Mouse (Mus musculus): ENCODE results near the gene Olfr921. TPM values are rescaled to one million over a fixed set of nuclear protein-coding genes. Genes with fewer than 3 reads are reported as not detected.

Gene Olfr921
- polyA plus RNA-seq (2012; rRNA removed) = 0.06 and 0.18 TPM in 2 replicates

DNA sequence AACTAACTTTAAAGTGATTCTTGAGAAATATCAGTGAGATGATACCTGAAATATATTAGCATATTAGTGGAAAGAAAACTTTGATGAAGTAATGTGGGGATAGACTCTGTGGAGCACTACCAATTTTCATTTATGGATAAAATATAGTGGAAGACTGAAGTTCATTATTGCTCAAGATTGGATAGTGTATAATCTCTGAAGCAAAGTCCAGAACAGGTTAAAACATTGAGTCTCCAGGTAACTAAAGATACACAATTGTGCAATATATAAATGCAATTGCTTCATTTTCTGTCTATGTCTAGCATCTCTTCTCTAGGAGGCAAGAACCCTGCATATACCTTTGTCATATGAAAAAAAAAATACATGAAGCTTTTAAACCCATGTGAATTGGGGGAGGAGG is at the start of gene Olfr921:
Gene Olfr921, plus strand, starts transcription at position 301 of the 400 bp plus-strand sequence.
- Histone ChIP-seq H3K4me3 (replicated peaks; ENCODE audit: insufficient read depth, low read depth, low read length) (no peak within 1 kb of the TSS), H3K27me3 (ENCODE audit: control insufficient read depth, insufficient read depth, low read length) (no peaks in the 10 kb centered on the region), H3K27ac (ENCODE audit: insufficient read depth, low read length) (no peak within 1 kb of the TSS), H3K4me1 (ENCODE audit: control insufficient read depth, insufficient read depth, low read length) (no peaks in the 10 kb centered on the region)
- DNase-seq = no peak
- TF ChIP-seq POLR2A (IDR thresholded peaks at IDR 0.05; ENCODE audit: borderline replicate concordance, insufficient read depth, low read length) (no peak), CTCF (IDR thresholded peaks at IDR 0.05; ENCODE audit: borderline replicate concordance, insufficient read depth, low read depth, low read length) (no peak)

DNA sequence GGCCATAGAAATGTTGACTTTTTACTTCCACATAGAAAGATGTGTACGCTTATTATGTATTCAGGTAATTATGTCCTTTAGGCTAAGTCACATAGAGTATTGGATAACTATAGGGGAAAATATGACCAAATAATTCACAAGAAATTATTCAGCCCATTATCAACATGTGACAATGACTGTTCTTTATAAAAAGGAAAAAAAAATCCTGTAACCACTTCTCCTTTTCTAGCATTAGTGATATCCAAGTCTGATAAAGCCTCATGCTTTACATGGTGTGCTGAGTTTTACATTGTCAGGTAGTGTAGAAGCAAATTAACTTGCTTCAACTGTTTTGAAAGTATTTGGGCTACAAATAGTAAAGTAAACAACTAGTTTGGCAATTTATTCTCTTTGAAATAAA is 48.8 kb upstream of the Olfr921 start:
- Histone ChIP-seq H3K4me3 (replicated peaks; ENCODE audit: insufficient read depth, low read depth, low read length) (no peak overlapping the region), H3K4me1 (ENCODE audit: control insufficient read depth, insufficient read depth, low read length) (no peaks in the 10 kb centered on the region), H3K27me3 (ENCODE audit: control insufficient read depth, insufficient read depth, low read length) (no peaks in the 10 kb centered on the region), H3K27ac (ENCODE audit: insufficient read depth, low read length) (no peak overlapping the region)
- DNase-seq = no peak
- 95% methylated on average over 1 of the region's 1 CpGs for WGBS
- no peak for TF ChIP-seq POLR2A (IDR thresholded peaks at IDR 0.05; ENCODE audit: borderline replicate concordance, insufficient read depth, low read length)

DNA sequence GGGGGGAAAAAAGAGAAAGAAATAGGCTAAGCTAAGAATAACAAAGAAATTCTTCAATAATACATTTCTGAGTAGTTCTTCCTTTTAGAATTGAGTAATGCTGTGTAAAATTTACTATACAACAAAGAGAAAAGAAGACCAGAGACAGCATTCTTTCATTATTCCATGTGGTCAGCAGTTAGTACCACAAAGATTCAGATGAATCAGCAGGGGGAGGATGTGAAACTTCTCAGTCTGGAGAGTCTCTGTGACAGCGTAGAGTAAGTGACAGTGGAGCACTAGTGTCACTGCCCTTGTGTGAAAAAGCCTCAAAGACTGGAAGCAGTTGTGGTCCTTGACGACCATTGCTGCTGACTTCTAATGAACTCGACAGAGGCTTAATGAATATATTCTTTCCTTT is 44.6 kb upstream of the Olfr921 start:
- TF ChIP-seq CTCF (IDR thresholded peaks at IDR 0.05; ENCODE audit: borderline replicate concordance, insufficient read depth, low read depth, low read length) = no peak
- no peak for TF ChIP-seq POLR2A (IDR thresholded peaks at IDR 0.05; ENCODE audit: borderline replicate concordance, insufficient read depth, low read length)
- no peaks in the 10 kb centered on the region for H3K4me1 ChIP-seq (ENCODE audit: control insufficient read depth, insufficient read depth, low read length)
- DNase-seq = no peak
- no peaks in the 10 kb centered on the region for H3K27me3 ChIP-seq (ENCODE audit: control insufficient read depth, insufficient read depth, low read length)
- no peak overlapping the region for H3K4me3 ChIP-seq (replicated peaks; ENCODE audit: insufficient read depth, low read depth, low read length)
- H3K27ac ChIP-seq (ENCODE audit: insufficient read depth, low read length) = no peak overlapping the region
- 72% methylated on average over 3 of the region's 3 CpGs for WGBS

DNA sequence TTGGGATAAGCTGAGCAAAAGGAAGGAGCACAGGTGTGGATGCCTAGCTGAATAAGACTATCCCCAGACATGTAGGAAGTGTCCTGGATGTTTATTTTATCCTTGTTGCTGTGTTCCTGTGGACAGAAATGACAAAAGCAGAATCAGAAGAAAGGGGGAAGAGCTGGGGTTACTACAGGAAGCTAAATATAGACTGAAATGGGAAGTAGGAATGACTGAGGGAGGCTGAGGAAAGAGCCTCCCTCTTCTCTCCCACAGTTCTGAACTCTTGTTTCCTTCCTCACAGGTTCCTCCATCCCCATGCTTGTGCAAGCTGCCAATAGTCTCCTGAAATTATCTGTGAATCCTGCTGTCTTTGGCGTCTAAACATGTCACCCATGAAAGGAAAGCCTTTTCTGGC is 31.5 kb upstream of the Olfr921 start:
- Histone ChIP-seq H3K4me1 (ENCODE audit: control insufficient read depth, insufficient read depth, low read length) (no peaks in the 10 kb centered on the region), H3K27me3 (ENCODE audit: control insufficient read depth, insufficient read depth, low read length) (no peaks in the 10 kb centered on the region), H3K4me3 (replicated peaks; ENCODE audit: insufficient read depth, low read depth, low read length) (no peak overlapping the region), H3K27ac (ENCODE audit: insufficient read depth, low read length) (no peak overlapping the region)
- TF ChIP-seq CTCF (IDR thresholded peaks at IDR 0.05; ENCODE audit: borderline replicate concordance, insufficient read depth, low read depth, low read length) = no peak
- no peak for DNase-seq
- 79% methylated on average over 1 of the region's 1 CpGs for WGBS

DNA sequence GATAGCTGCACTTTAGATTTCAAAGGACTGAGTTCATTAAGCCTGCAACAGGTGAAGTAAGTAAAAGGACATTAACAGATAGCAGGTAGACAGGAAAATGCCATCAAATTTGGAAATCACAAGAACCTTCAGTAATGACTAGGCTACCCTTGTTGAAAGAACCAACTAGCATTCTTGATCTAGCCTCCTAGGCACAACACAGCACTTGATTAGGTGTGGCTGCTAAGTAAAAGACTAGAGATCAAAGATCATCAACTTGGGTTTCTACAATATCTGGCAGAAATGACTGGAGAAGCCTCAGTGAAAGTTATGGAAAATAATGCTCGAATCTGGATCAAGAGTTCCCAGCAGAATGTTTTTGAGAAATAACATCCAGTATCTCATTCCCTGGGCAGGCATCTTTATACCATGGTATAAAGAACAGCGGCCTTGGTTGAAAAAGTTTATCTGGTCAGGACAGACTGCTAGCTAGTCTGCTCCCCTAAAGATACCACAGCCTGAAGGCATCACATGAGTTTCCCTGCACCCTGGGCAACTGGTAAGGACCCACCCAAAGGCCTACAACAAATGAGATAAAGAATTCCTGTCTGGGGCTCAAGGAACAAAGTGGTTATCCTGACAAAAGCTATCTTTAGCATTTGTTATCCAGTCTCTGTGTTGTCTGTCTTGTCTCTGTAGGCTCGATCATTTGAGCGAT is 28.1 kb upstream of the Olfr921 start:
- Histone ChIP-seq H3K4me1 (ENCODE audit: control insufficient read depth, insufficient read depth, low read length) (no peaks in the 10 kb centered on the region), H3K27ac (ENCODE audit: insufficient read depth, low read length) (no peak overlapping the region), H3K27me3 (ENCODE audit: control insufficient read depth, insufficient read depth, low read length) (no peaks in the 10 kb centered on the region), H3K4me3 (replicated peaks; ENCODE audit: insufficient read depth, low read depth, low read length) (no peak overlapping the region)
- WGBS = 93% methylated on average over 4 of the region's 4 CpGs
- TF ChIP-seq CTCF (IDR thresholded peaks at IDR 0.05; ENCODE audit: borderline replicate concordance, insufficient read depth, low read depth, low read length) = no peak
- TF ChIP-seq POLR2A (IDR thresholded peaks at IDR 0.05; ENCODE audit: borderline replicate concordance, insufficient read depth, low read length) = no peak
- DNase-seq = no peak

DNA sequence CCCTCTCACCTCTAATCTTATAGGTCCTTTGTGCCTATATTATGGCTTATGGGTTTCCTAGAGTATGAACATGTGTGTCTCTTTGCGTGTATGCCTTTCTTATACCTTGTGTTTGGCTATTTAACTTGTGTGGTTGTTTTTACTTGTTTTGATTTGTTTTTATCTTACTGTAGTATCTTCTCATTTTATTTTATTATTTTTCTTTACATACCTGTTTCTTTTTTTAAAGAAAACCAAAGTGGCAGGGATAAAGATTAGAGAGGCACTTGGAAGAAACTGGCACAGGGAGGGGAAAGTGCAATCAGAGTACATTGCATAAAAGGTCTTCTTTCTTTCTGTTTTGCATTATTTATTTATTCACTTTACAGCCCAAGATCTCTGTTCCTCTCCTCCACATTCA is 20.9 kb upstream of the Olfr921 start, which contains the start of gene Olfr920:
Gene Olfr920, plus strand, starts transcription at position 301 of the 400 bp plus-strand sequence.
- H3K4me1 ChIP-seq (ENCODE audit: control insufficient read depth, insufficient read depth, low read length) = no peaks in the 10 kb centered on the region
- TF ChIP-seq POLR2A (IDR thresholded peaks at IDR 0.05; ENCODE audit: borderline replicate concordance, insufficient read depth, low read length) (no peak), CTCF (IDR thresholded peaks at IDR 0.05; ENCODE audit: borderline replicate concordance, insufficient read depth, low read depth, low read length) (no peak)
- WGBS = 97% methylated on average over 1 of the region's 1 CpGs
- DNase-seq = no peak
- H3K27me3 ChIP-seq (ENCODE audit: control insufficient read depth, insufficient read depth, low read length) = no peaks in the 10 kb centered on the region
- no peak within 1 kb of the TSS for H3K27ac ChIP-seq (ENCODE audit: insufficient read depth, low read length)
- no peak within 1 kb of the TSS for H3K4me3 ChIP-seq (replicated peaks; ENCODE audit: insufficient read depth, low read depth, low read length)

DNA sequence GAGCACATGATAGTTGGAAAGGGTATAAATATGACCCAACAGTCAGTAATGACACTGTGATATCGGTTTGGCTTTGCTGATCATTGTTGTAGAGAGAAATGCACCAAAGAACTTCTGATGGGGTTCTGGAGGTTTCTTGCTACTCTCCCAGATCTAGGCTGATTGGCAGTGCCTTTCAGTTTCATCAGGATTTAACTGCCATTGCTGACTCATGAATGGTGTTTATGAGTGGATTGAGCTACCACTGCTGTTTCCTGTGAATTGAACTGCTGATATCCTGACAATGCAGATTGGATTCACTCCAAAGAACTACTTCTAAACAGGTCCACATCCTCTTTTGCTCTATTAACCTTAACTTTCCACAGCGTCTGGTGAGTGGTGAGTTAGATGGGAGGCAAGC is 19.8 kb downstream of the Olfr921 start:
- no peak overlapping the region for H3K4me3 ChIP-seq (replicated peaks; ENCODE audit: insufficient read depth, low read depth, low read length)
- TF ChIP-seq CTCF (IDR thresholded peaks at IDR 0.05; ENCODE audit: borderline replicate concordance, insufficient read depth, low read depth, low read length) (no peak), POLR2A (IDR thresholded peaks at IDR 0.05; ENCODE audit: borderline replicate concordance, insufficient read depth, low read length) (no peak)
- H3K4me1 ChIP-seq (ENCODE audit: control insufficient read depth, insufficient read depth, low read length) = no peaks in the 10 kb centered on the region
- 88% methylated on average over 2 of the region's 2 CpGs for WGBS
- no peaks in the 10 kb centered on the region for H3K27me3 ChIP-seq (ENCODE audit: control insufficient read depth, insufficient read depth, low read length)
- DNase-seq = no peak
- no peak overlapping the region for H3K27ac ChIP-seq (ENCODE audit: insufficient read depth, low read length)

DNA sequence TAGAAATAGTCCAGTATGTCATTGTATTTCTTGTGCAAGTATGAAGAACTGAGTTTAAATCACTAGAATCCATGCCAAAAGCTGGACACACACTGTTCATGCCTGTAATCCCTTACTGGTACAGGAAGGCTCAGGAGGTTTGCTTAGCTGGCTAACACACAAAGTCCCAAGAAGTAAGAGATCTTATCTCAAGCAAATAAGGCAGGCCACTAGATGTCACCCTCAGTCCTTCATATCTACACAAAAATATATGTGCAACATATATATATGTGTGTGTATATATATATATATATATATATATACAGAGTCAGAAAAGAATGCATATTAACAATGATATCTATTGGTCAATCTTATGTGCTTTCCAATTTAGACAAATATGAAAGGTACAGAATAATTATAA is 32.8 kb downstream of the Olfr921 start:
- Histone ChIP-seq H3K4me1 (ENCODE audit: control insufficient read depth, insufficient read depth, low read length) (no peaks in the 10 kb centered on the region), H3K4me3 (replicated peaks; ENCODE audit: insufficient read depth, low read depth, low read length) (no peak overlapping the region), H3K27me3 (ENCODE audit: control insufficient read depth, insufficient read depth, low read length) (no peaks in the 10 kb centered on the region), H3K27ac (ENCODE audit: insufficient read depth, low read length) (no peak overlapping the region)
- TF ChIP-seq POLR2A (IDR thresholded peaks at IDR 0.05; ENCODE audit: borderline replicate concordance, insufficient read depth, low read length) (no peak), CTCF (IDR thresholded peaks at IDR 0.05; ENCODE audit: borderline replicate concordance, insufficient read depth, low read depth, low read length) (no peak)
- DNase-seq = no peak

Measured in cerebellum, adult 2 months (tissue).